Mouse (Mus musculus) liver, embryonic 13.5 days (tissue): ENCODE data around the gene Slc12a6. TPM values are rescaled to one million over a fixed set of nuclear protein-coding genes. Genes with fewer than 3 reads are reported as not detected.

Experiments used
- ATAC-seq: fragments of 200-750 bp; cut with Nextera tagmentation; 2 replicates; pipeline ENCODE4 v1.8.0; 2017; ENCODE audit warnings: low read depth, mild to moderate bottlenecking, moderate number of reproducible peaks, moderate library complexity
- DNase-seq: peaks from one replicate; pipeline ENCODE4 v3.0.0; 2022
- H3K27ac ChIP-seq: fragments of 300-500 bp; sonication (generic); 2 replicates; pipeline ENCODE4 v1.5.1; 2015; ENCODE audit warnings: moderate library complexity, mild to moderate bottlenecking, inconsistent platforms
- H3K27me3 ChIP-seq: fragments of 300-500 bp; sonication (generic); 2 replicates; pipeline ENCODE4 v1.6.1; 2015; ENCODE audit warnings: mild to moderate bottlenecking, inconsistent platforms
- H3K36me3 ChIP-seq: fragments of 300-500 bp; sonication (generic); 2 replicates; pipeline ENCODE4 v1.6.1; 2015; ENCODE audit warnings: mild to moderate bottlenecking, inconsistent platforms
- H3K4me1 ChIP-seq: fragments of 300-500 bp; sonication (generic); replicated peaks from 2 replicates; pipeline ENCODE4 v1.6.1; 2015; ENCODE audit warnings: inconsistent platforms
- H3K4me2 ChIP-seq: fragments of 300-500 bp; sonication (generic); 2 replicates; pipeline ENCODE4 v1.6.1; 2015; ENCODE audit warnings: inconsistent platforms, mild to moderate bottlenecking, moderate library complexity
- H3K4me3 ChIP-seq: fragments of 300-500 bp; sonication (generic); replicated peaks from 2 replicates; pipeline ENCODE4 v1.5.1; 2015; ENCODE audit warnings: mild to moderate bottlenecking, inconsistent platforms
- H3K9ac ChIP-seq: fragments of 300-500 bp; sonication (generic); 2 replicates; pipeline ENCODE4 v1.6.1; 2015; ENCODE audit warnings: mild to moderate bottlenecking, inconsistent platforms
- H3K9me3 ChIP-seq: fragments of 300-500 bp; sonication (generic); replicated peaks from 2 replicates; pipeline ENCODE4 v1.6.1; 2016; ENCODE audit warnings: inconsistent platforms
- WGBS: fragments of 180-500 bp; shearing (Covaris S2); methylation state at CpG from one replicate; pipeline ENCODE4 v1.1.7; 2015; ENCODE audit not compliant: insufficient replicate concordance; 5-methylcytosine and 5-hydroxymethylcytosine counted together
- polyA plus RNA-seq: library from polyadenylated mRNA; unstranded; fragments of >200 nt; fragmentation: Nextera tagmentation; extraction: Ambion mirVana; gene quantifications from 2 replicates; pipeline ENCODE4 v1.2.1, GENCODE M21; 2015

The Slc12a6 gene
- polyA plus RNA-seq, 1 experiment from 2014 or later, result 3.6 TPM

DNA sequence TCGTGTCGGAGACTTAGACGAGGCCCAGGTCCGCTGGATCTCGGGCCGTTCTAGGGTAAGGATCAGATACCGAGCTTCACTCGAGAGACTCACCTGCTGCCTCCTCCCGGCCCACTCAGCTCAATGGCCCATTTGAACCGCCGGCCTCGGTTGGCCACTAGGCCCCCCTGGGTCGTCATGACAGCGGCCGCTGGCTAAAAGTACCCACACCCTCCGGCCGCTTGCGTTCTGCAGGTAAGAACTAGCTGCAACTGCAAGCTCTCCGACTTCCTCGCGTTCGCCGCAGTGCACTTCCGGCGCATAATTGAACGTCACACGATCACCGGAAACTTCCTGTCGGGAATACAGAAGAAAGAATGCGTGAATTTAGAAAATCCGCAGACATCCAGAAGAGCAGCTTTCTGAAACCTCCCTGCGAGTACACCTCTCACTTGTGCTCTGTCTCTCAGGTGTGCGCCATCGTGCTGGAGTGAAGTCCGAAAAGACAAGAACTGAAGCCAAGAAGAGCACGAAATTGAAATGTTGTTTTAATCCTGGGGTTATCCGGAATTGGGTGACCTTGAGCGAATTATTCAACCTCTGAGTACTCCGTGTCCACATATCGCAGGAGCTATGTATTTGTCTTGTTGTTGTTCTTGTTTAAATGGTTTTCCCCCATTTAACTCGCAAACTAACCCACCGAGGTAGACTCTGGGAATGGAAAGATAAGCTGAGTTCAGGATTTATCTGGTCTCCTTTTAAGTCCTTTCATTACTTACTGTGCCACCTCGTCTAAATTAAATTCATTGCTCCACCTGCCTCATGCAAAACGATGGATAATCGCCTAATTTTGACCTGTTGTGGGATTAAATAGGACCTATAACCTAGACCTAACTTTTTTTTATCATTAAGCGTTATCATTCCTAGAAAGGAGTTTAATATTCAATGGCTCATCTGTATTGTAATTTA is 102.4 kb downstream of the Slc12a6 start, which contains the start of gene Emc4:
Emc4 (minus strand) TSS at position 302 of the 948 bp plus-strand sequence.
- ATAC-seq, result peak; percentile 85
- DNase-seq, result peak; percentile 82
- peak within 1 kb of the TSS; percentile 77 for H3K27ac ChIP-seq
- H3K9ac ChIP-seq, result peak within 1 kb of the TSS; percentile 85
- H3K4me1 ChIP-seq, result peaks cover 23% of the 10 kb centered on the region
- H3K4me3 ChIP-seq, result peak within 1 kb of the TSS; percentile 87
- no peaks in the 10 kb centered on the region; the same call in 1 of the 2 replicates for H3K27me3 ChIP-seq
- peaks cover 23% of the 10 kb centered on the region for H3K36me3 ChIP-seq
- WGBS, result under 1% methylated on average over 46 of the region's 46 CpGs
- no peaks in the 10 kb centered on the region for H3K9me3 ChIP-seq
- H3K4me2 ChIP-seq, result peak within 1 kb of the TSS; percentile 80

DNA sequence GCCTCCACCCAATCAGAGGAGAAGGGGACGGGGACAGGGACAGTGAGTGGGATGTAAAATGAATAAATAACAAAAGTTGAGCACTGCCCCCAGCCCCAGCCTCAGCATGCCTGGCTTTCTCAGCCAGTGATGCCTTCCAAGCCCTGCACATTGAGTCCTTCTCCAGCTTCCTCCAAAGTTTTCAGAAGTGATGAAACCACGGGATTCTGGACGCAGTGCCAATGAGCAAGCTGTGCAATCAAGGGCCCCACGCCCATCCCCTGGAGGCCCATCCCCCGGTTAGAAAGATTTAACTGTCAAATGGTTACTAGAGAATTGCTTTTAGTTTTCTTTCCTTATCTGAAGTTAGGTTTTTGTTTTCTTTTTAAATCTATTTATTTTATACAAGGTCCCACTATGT is 104.3 kb downstream of the Slc12a6 start:
- no peaks in the 10 kb centered on the region for H3K9me3 ChIP-seq
- 47% methylated on average over 5 of the region's 5 CpGs for WGBS
- H3K9ac ChIP-seq, result no peak overlapping the region
- H3K27ac ChIP-seq, result no peak overlapping the region
- peaks cover 4% of the 10 kb centered on the region for H3K36me3 ChIP-seq
- no peaks in the 10 kb centered on the region; the same call in 1 of the 2 replicates for H3K27me3 ChIP-seq
- DNase-seq, result no peak
- no peak overlapping the region for H3K4me3 ChIP-seq
- peaks cover 26% of the 10 kb centered on the region for H3K4me1 ChIP-seq
- H3K4me2 ChIP-seq, result no peak overlapping the region
- ATAC-seq, result no peak

DNA sequence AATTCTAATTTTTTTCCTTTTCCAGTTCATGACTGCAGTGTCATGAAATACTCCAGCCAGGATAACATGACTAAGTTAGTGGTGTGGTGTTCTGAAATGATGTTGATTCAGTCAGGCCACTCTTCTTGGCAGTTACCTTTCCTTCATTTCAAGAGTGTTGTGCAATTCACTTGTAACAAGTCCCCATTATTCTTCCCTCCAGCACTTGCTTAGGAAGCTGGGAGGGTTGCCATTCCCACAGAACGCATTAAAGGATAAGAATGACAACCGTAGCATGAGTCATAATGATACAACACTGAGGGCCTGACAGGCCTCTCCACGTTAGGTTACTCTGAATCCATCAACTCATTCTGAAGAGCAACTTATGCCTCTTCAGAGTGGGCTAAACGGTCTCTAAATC is 107.5 kb downstream of the Slc12a6 start:
- peaks cover 13% of the 10 kb centered on the region for H3K4me1 ChIP-seq
- H3K36me3 ChIP-seq, result no peaks in the 10 kb centered on the region
- H3K9ac ChIP-seq, result no peak overlapping the region
- ATAC-seq (no peak), DNase-seq (no peak)
- H3K27ac ChIP-seq, result no peak overlapping the region
- H3K9me3 ChIP-seq, result no peaks in the 10 kb centered on the region
- WGBS, result 54% methylated on average over 4 of the region's 4 CpGs
- no peak overlapping the region for H3K4me2 ChIP-seq
- H3K4me3 ChIP-seq, result no peak overlapping the region
- H3K27me3 ChIP-seq, result no peaks in the 10 kb centered on the region; the same call in 1 of the 2 replicates

DNA sequence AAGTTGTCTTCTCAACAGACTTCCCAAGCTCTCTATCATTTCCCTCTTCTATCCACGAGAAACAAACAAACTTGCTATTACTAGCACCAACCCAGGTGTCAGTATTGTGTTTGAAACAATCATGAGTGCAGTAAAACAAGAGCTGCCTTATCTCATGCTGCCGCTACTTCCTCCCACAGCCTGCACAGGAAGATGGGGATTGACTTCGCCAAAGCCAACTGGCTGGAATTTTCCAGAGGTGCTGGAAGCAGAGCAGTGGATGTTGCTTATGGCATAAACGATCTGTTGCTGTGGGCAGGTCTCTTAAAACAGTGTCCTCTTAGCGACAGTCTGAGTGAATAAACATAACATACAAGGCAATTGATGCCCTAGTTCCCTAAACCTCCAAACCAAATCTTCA is 109.0 kb downstream of the Slc12a6 start:
- WGBS, result 13% methylated on average over 5 of the region's 5 CpGs
- H3K9ac ChIP-seq, result no peak overlapping the region
- no peak overlapping the region for H3K4me3 ChIP-seq
- no peaks in the 10 kb centered on the region; the same call in 1 of the 2 replicates for H3K27me3 ChIP-seq
- DNase-seq, result no peak
- H3K4me2 ChIP-seq, result no peak overlapping the region
- H3K4me1 ChIP-seq, result peaks cover 10% of the 10 kb centered on the region
- ATAC-seq, result no peak
- H3K9me3 ChIP-seq, result no peaks in the 10 kb centered on the region
- no peak overlapping the region for H3K27ac ChIP-seq
- no peaks in the 10 kb centered on the region for H3K36me3 ChIP-seq

DNA sequence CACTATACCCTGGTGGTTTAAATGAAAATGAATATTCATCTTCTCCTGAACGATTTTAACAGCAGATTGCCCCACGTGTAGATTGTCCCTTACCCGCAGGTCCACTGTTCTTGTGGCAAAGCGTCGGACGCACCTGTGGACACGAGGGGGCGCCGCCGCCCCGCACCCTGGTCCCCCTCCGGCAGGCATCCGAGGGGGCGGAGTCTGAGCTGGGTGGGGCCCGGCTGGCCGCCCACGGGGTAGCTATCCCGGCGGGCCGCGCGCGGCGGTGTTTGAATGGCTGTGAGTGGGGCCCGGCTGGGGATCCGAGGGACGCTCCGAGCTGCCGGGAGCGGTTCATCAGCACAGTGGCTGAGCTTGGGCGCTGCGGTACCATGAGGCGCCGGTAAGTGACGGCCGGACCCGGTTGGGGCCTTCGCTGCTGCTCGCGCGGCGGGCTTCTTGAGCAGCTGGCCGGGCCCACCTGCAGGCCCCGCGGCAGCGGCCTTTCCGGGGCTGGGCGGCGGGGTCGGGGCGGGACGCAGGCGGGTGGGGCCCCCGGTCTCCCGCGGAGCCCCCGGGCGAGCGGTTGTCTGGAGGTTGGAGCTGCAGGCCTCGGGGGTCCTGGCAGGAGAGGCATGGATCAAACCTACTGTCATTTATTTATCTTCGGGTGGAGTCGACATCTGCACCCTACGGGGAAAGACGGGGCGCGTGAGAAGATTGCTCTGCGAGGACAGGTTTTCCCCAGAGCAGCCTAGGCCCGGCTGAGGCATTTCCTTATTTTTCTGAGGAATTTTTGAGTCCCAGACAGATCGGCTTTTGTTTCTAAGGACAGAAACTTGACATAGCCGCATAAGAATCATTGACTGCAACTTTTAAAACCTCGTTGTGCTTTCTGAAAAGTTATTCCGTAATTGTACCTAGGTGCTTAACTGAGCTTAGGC is 113.6 kb downstream of the Slc12a6 start, which contains the start of gene Katnbl1:
Katnbl1 (plus strand) TSS at position 239 of the 926 bp plus-strand sequence.
- peak within 1 kb of the TSS; percentile 97 for H3K4me3 ChIP-seq
- H3K9ac ChIP-seq, result peak within 1 kb of the TSS; percentile 97
- H3K4me1 ChIP-seq, result peaks cover 39% of the 10 kb centered on the region
- peak within 1 kb of the TSS; percentile 92 for H3K27ac ChIP-seq
- H3K9me3 ChIP-seq, result no peaks in the 10 kb centered on the region
- H3K27me3 ChIP-seq, result no peaks in the 10 kb centered on the region
- H3K36me3 ChIP-seq, result no peaks in the 10 kb centered on the region
- H3K4me2 ChIP-seq, result peak within 1 kb of the TSS; percentile 78
- peak; percentile 92 for DNase-seq
- under 1% methylated on average over 63 of the region's 72 CpGs for WGBS
- ATAC-seq, result peak; percentile 99

DNA sequence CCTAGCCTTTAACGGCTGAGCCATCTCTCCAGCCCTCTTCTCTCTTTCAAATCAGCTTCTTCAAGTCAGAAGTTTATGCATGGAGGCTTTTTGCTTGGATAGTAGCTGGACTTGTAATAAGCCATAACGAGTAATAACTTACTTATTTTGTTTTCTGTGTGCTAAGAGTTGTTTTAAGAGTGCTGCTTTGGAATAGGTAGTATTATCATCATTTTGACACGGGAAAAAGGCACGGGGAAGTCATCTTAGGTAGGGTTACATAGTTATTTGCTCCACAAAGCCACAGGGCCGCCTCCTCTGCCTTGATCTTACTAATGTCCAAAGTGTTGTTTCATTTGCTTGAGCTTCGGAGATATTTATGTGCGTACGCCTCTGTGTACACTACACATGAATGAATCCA is 114.5 kb downstream of the Slc12a6 start:
- H3K36me3 ChIP-seq, result no peaks in the 10 kb centered on the region
- WGBS, result 34% methylated on average over 8 of the region's 8 CpGs
- ATAC-seq (no peak), DNase-seq (no peak)
- no peaks in the 10 kb centered on the region for H3K27me3 ChIP-seq
- H3K4me3 ChIP-seq, result peak overlapping the region; percentile 97
- no peaks in the 10 kb centered on the region for H3K9me3 ChIP-seq
- H3K9ac ChIP-seq, result peak overlapping the region; percentile 97
- peak overlapping the region; percentile 78 for H3K4me2 ChIP-seq
- peak overlapping the region; percentile 92 for H3K27ac ChIP-seq
- peaks cover 42% of the 10 kb centered on the region for H3K4me1 ChIP-seq

DNA sequence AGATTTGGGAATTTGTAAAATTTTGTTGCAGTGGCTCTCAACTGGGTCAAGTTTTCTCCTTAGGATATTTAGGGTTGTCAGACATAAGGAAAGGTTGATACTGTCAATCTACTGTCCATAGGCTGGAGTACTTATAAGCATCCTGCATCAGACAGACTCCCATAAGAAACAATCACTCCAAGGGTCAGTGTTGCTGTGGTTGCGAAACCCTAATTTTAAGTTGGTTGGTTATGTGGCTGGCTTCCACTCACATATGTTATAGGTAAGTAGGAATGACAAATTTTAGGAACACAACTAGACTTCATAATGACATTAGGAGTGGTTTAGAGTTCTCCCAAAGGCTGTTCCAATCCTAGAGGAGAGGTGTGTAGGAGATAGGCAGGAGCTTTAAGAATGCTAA is 115.6 kb downstream of the Slc12a6 start:
- Histone ChIP-seq H3K9me3 (no peaks in the 10 kb centered on the region), H3K4me1 (peaks cover 45% of the 10 kb centered on the region), H3K4me3 (no peak overlapping the region), H3K27me3 (no peaks in the 10 kb centered on the region), H3K27ac (no peak overlapping the region), H3K9ac (peak overlapping the region; percentile 7; the same call in 1 of the 2 replicates), H3K36me3 (no peaks in the 10 kb centered on the region), H3K4me2 (peak overlapping the region; percentile 78; the same call in 1 of the 2 replicates)
- 94% methylated on average over 1 of the region's 1 CpGs for WGBS
- ATAC-seq, result no peak
- no peak for DNase-seq

DNA sequence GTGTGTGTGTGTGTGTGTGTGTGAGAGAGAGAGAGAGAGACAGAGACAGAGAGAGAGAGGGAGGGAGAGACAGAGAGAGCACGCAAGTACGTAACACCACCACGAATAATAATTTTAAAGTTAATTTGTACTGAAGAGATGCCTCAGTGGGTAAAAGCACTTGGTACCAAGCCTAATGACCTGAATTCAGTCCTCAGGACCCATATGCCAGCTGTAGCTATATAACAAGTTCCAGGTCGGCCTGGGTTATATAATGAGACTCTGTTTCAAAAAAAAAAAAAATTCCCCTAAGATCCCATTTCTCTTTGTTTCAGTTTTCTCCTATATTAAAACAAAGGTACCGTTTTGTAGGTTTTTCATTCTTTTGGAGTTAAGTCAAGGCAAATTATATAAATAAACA is 125.2 kb downstream of the Slc12a6 start:
- peaks cover 18% of the 10 kb centered on the region for H3K4me1 ChIP-seq
- 87% methylated on average over 5 of the region's 5 CpGs for WGBS
- H3K27ac ChIP-seq, result no peak overlapping the region
- no peaks in the 10 kb centered on the region for H3K9me3 ChIP-seq
- no peaks in the 10 kb centered on the region for H3K27me3 ChIP-seq
- ATAC-seq (no peak), DNase-seq (no peak)
- no peak overlapping the region for H3K9ac ChIP-seq
- no peak overlapping the region for H3K4me3 ChIP-seq
- no peaks in the 10 kb centered on the region for H3K36me3 ChIP-seq
- no peak overlapping the region for H3K4me2 ChIP-seq

DNA sequence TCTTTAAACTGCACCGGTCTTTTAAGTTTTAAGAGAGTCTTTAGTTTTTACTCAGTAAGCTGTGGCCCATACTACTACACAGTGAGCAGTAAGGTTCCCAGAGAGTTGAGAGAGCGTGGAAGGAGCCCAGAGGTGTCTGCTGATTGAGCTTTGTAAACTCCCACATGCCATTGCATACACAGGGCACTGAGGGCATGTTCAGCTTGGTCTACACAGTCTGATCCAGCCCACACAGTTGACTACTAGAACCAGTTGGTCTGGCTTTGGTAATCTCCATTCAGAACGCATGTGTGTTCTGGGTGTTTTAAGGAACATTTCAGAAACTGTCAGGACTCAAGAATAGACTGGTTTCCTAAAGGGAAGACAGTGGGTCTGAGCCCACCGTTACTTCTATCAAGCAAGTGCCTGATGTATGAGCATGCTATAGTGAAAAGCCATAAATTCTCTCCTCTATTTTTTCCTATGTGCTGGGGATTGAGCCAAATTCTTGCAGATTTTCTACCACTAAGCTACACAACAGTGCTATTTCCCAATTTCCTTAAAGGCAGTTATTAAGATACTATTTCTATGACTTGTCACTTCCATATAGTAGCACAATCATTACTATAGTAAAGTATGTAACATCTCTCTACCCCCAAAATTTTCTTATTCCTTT is 125.8 kb downstream of the Slc12a6 start:
- Histone ChIP-seq H3K9ac (no peak overlapping the region), H3K4me1 (peaks cover 23% of the 10 kb centered on the region), H3K27ac (no peak overlapping the region; the same call in 1 of the 2 replicates), H3K4me3 (no peak overlapping the region), H3K4me2 (no peak overlapping the region), H3K9me3 (no peaks in the 10 kb centered on the region), H3K36me3 (no peaks in the 10 kb centered on the region), H3K27me3 (no peaks in the 10 kb centered on the region)
- DNase-seq (no peak), ATAC-seq (no peak)
- 77% methylated on average over 4 of the region's 4 CpGs for WGBS

DNA sequence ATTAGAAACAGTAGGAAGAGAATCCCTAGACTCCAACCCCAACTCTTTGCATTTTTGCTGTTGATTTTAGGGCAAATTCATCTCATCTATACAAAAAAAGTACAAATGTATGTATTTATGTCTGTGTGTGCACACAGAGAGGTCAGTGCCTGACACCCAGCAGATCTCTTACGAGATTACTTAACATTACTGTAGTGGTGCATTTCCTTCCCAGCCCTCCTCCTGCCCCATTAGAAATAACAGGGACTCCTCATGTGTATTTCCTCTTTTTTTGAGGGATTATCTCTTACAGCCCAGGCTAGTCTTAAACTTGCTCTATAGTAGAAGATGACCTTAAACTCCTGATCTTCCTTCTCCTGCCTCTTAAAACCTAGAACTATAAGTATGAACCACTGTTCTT is 127.1 kb downstream of the Slc12a6 start:
- H3K4me2 ChIP-seq, result no peak overlapping the region
- no peaks in the 10 kb centered on the region for H3K9me3 ChIP-seq
- H3K27ac ChIP-seq, result no peak overlapping the region
- no peaks in the 10 kb centered on the region for H3K27me3 ChIP-seq
- no peak overlapping the region for H3K9ac ChIP-seq
- ATAC-seq (no peak), DNase-seq (no peak)
- 43% methylated on average over 1 of the region's 1 CpGs for WGBS
- peaks cover 25% of the 10 kb centered on the region for H3K4me1 ChIP-seq
- no peak overlapping the region for H3K4me3 ChIP-seq
- H3K36me3 ChIP-seq, result no peaks in the 10 kb centered on the region
